Mouse (Mus musculus) heart, embryonic 14.5 days (tissue): ENCODE data around the gene Gm49393. TPM values are rescaled to one million over a fixed set of nuclear protein-coding genes. Genes with fewer than 3 reads are reported as not detected.
A peak's percentile ranks its signal among the peaks of the same experiment; 100 is the strongest.
"Not testable (repeated sequence)": the region's sequence is repeated elsewhere in the genome, so short reads cannot be mapped to it uniquely, and the experiment has no call there.

Experiments
- ATAC-seq: fragments of 200-750 bp; cut with Nextera tagmentation; 2 replicates; pipeline ENCODE4 v1.8.0; 2017; ENCODE audit warnings: low read depth, moderate TSS enrichment; ENCODE audit not compliant: insufficient number of reproducible peaks, insufficient read depth, low FRiP score
- H3K27ac ChIP-seq, 2 experiments: fragments of 200-500 bp in 1 of 2; fragments of 300-500 bp in 1 of 2; sonication (generic) in 1 of 2; replicated peaks in 1 of 2; 2 replicates each; pipeline ENCODE4 v1.5.1; 2012 to 2014; ENCODE audit warnings: low read depth in 2 of 2, low read length in 2 of 2, control low read depth in 1 of 2, mild to moderate bottlenecking in 1 of 2, mixed read lengths in 1 of 2; ENCODE audit not compliant: control insufficient read depth in 1 of 2, insufficient read depth in 1 of 2
- H3K27me3 ChIP-seq: fragments of 300-500 bp; sonication (generic); 2 replicates; pipeline ENCODE4 v1.6.1; 2014; ENCODE audit warnings: mild to moderate bottlenecking, low read length, control low read depth; ENCODE audit not compliant: control insufficient read depth, insufficient read depth
- H3K36me3 ChIP-seq: fragments of 300-500 bp; sonication (generic); 2 replicates; pipeline ENCODE4 v1.6.1; 2014; ENCODE audit warnings: mild to moderate bottlenecking, control low read depth, low read length, mixed read lengths; ENCODE audit not compliant: control insufficient read depth, insufficient read depth
- H3K4me1 ChIP-seq, 2 experiments: fragments of 200-500 bp in 1 of 2; fragments of 300-500 bp in 1 of 2; sonication (generic) in 1 of 2; 2 replicates each; pipeline ENCODE4 v1.6.1; 2012 to 2014; ENCODE audit warnings: low read length in 2 of 2, control low read depth in 1 of 2, mixed read lengths in 1 of 2; ENCODE audit not compliant: control insufficient read depth in 2 of 2, insufficient read depth in 2 of 2
- H3K4me2 ChIP-seq: fragments of 300-500 bp; sonication (generic); 2 replicates; pipeline ENCODE4 v1.6.1; 2014; ENCODE audit warnings: mild to moderate bottlenecking, low read length
- H3K4me3 ChIP-seq, 2 experiments: fragments of 200-500 bp in 1 of 2; fragments of 300-500 bp in 1 of 2; sonication (generic) in 1 of 2; 2 replicates each; pipeline ENCODE4 v1.5.1; 2012 to 2014; ENCODE audit warnings: low read length in 2 of 2, mild to moderate bottlenecking in 2 of 2, control low read depth in 1 of 2, low read depth in 1 of 2, moderate library complexity in 1 of 2; ENCODE audit not compliant: control insufficient read depth in 1 of 2, insufficient read depth in 1 of 2
- H3K9ac ChIP-seq: fragments of 300-500 bp; sonication (generic); 2 replicates; pipeline ENCODE4 v1.6.1; 2014; ENCODE audit warnings: mild to moderate bottlenecking, low read length
- H3K9me3 ChIP-seq: fragments of 300-500 bp; sonication (generic); 2 replicates; pipeline ENCODE4 v1.6.1; 2016; ENCODE audit warnings: low read length, control low read depth; ENCODE audit not compliant: control insufficient read depth
- WGBS: fragments of 180-500 bp; shearing (Covaris S2); extraction: QIAGEN DNeasy Blood & Tissue Kit; methylation state at CpG from one replicate; pipeline ENCODE4 v1.1.7; 2014; 5-methylcytosine and 5-hydroxymethylcytosine counted together
- polyA plus RNA-seq: library from polyadenylated mRNA; unstranded; fragments of >200 nt; fragmentation: Nextera tagmentation; extraction: Ambion mirVana; gene quantifications from 2 replicates; pipeline ENCODE4 v1.2.1, GENCODE M21; 2014

Gm49393 gene
- polyA plus RNA-seq, 1 experiment from 2014 or later, result not detected

GRCm38 (mm10) chr13:60896794-60897193 lies 38.6 kb downstream of the Gm49393 start, which contains the start of gene Gm49392:
Gene Gm49392, minus strand, starts transcription at chr13:60896894.
- H3K27ac ChIP-seq, result peak within 1 kb of the TSS; percentile 69 to 88
- WGBS, result 84% methylated on average over 7 of the region's 8 CpGs
- not testable (repeated sequence) for H3K27me3 ChIP-seq, ATAC-seq, H3K4me1 ChIP-seq, H3K36me3 ChIP-seq, H3K9ac ChIP-seq, H3K4me2 ChIP-seq, H3K4me3 ChIP-seq, H3K9me3 ChIP-seq

GRCm38 (mm10) chr13:60895406-60896160 lies 39.8 kb downstream of the Gm49393 start:
- Histone ChIP-seq H3K4me3 (no peak overlapping the region), H3K27ac (no peak overlapping the region), H3K36me3 (no peaks in the 10 kb centered on the region), H3K4me2 (no peak overlapping the region), H3K9me3 (peaks cover 3% of the 10 kb centered on the region), H3K4me1 (no peaks in the 10 kb centered on the region), H3K9ac (no peak overlapping the region), H3K27me3 (no peaks in the 10 kb centered on the region)
- no peak for ATAC-seq

DNA sequence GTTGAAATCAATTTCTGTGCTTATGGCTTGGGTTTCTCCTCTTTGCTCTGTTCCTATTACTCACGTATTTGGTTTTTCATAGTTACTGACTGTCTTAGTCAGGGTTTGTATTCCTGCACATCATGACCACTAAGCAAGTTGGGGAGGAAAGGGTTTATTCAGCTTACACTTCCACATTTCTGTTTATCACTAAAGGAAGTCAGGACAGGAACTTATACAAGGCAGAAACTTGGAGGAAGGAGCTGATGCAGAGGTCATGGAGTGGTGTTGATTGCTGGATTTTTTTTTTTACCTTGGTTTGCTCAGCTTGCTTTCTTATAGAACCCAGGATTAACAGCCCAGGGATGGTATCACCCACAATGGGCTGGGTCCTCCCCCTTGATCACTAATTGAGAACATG lies 43.1 kb downstream of the Gm49393 start:
- H3K4me1 ChIP-seq, result no peaks in the 10 kb centered on the region
- ATAC-seq, result no peak
- H3K4me3 ChIP-seq, result no peak overlapping the region
- 81% methylated on average over 1 of the region's 1 CpGs for WGBS
- no peaks in the 10 kb centered on the region for H3K27me3 ChIP-seq
- peaks cover 3% of the 10 kb centered on the region for H3K9me3 ChIP-seq
- no peaks in the 10 kb centered on the region for H3K36me3 ChIP-seq
- no peak overlapping the region; a peak in 1 of 4 replicates for H3K27ac ChIP-seq
- H3K4me2 ChIP-seq, result no peak overlapping the region
- no peak overlapping the region for H3K9ac ChIP-seq

DNA sequence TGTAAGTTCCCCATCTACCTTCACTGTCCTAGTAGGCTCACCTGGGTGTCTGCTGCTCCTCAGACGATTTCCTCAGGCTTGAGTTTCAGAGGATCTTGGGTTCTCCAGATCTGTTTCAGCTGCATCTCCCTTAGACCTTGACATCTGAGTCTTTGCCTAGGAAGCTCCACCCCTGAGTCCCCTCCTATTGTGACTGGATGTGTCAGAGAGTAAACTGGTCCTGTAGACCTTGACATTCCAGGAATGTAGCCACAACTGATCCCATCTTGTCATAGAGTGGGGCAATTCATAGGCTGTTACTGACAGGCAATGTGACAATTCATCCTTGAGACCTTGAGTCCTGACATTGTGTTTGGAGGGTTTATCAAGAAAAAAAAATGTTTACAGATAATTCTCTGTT lies 71.1 kb downstream of the Gm49393 start, which contains the start of gene 4930486L24Rik:
Gene 4930486L24Rik, minus strand, starts transcription at position 195 of the 400 bp plus-strand sequence.
- no peak within 1 kb of the TSS for H3K27ac ChIP-seq
- 54% methylated on average over 1 of the region's 1 CpGs for WGBS
- H3K9ac ChIP-seq, result no peak within 1 kb of the TSS
- H3K4me3 ChIP-seq, result no peak within 1 kb of the TSS
- no peaks in the 10 kb centered on the region for H3K4me1 ChIP-seq
- H3K36me3 ChIP-seq, result no peaks in the 10 kb centered on the region
- no peaks in the 10 kb centered on the region for H3K27me3 ChIP-seq
- no peaks in the 10 kb centered on the region for H3K9me3 ChIP-seq
- no peak for ATAC-seq
- H3K4me2 ChIP-seq, result no peak within 1 kb of the TSS

GRCm38 (mm10) chr13:60848241-60849120 lies 86.9 kb downstream of the Gm49393 start:
- Histone ChIP-seq H3K27ac (peak overlapping the region in 1 of 2 experiments; percentile 37; a peak in 1 of 4 replicates), H3K4me1 (no peaks in the 10 kb centered on the region), H3K27me3 (no peaks in the 10 kb centered on the region), H3K36me3 (no peaks in the 10 kb centered on the region), H3K9ac (no peak overlapping the region), H3K4me2 (no peak overlapping the region), H3K9me3 (no peaks in the 10 kb centered on the region), H3K4me3 (no peak overlapping the region)
- WGBS, result 77% methylated on average over 4 of the region's 4 CpGs
- ATAC-seq, result no peak

GRCm38 (mm10) chr13:60843153-60843552 lies 92.2 kb downstream of the Gm49393 start:
- Histone ChIP-seq H3K9me3 (no peaks in the 10 kb centered on the region), H3K4me1 (no peaks in the 10 kb centered on the region), H3K4me3 (no peak overlapping the region), H3K27me3 (no peaks in the 10 kb centered on the region), H3K9ac (no peak overlapping the region), H3K36me3 (no peaks in the 10 kb centered on the region), H3K4me2 (no peak overlapping the region), H3K27ac (no peak overlapping the region)
- ATAC-seq, result no peak
- 75% methylated on average over 8 of the region's 8 CpGs for WGBS

DNA sequence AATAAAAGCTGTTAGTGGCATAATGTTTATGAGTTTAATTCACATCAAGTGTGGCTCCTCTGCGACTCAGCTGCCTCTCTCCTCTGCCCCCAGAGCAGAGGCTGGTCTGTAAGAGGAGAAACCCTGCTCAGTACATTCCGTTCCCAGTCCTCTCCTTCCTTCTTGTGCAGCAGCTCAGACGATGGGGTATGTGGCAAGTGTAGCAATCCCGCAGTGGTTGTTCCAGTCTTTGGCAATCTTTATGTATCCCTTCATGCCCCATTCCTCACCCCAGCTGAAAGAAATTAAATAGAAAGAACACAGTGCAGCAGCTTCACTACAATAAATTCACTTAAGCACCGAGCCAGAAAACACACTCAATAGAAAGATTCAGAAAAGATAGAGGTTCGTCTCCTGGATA lies 92.7 kb downstream of the Gm49393 start:
- H3K4me3 ChIP-seq, result no peak overlapping the region
- ATAC-seq, result no peak
- no peaks in the 10 kb centered on the region for H3K27me3 ChIP-seq
- no peak overlapping the region for H3K4me2 ChIP-seq
- 65% methylated on average over 6 of the region's 6 CpGs for WGBS
- no peaks in the 10 kb centered on the region for H3K9me3 ChIP-seq
- H3K9ac ChIP-seq, result no peak overlapping the region
- H3K27ac ChIP-seq, result no peak overlapping the region
- H3K36me3 ChIP-seq, result no peaks in the 10 kb centered on the region
- no peaks in the 10 kb centered on the region for H3K4me1 ChIP-seq
